Mouse (Mus musculus) erythroblast, embryonic 14.5 days (primary cell): ENCODE results near the gene Ctns.

Experiments used
- GATA1 ChIP-seq: IDR thresholded peaks from 2 replicates; pipeline ENCODE4 v1.6.1; 2012; ENCODE audit warnings: low read length, inconsistent platforms, mixed read lengths
- TAL1 ChIP-seq: IDR thresholded peaks from 3 replicates; pipeline ENCODE4 v1.6.1; 2012; ENCODE audit warnings: low read length, inconsistent platforms, mixed read lengths

DNA sequence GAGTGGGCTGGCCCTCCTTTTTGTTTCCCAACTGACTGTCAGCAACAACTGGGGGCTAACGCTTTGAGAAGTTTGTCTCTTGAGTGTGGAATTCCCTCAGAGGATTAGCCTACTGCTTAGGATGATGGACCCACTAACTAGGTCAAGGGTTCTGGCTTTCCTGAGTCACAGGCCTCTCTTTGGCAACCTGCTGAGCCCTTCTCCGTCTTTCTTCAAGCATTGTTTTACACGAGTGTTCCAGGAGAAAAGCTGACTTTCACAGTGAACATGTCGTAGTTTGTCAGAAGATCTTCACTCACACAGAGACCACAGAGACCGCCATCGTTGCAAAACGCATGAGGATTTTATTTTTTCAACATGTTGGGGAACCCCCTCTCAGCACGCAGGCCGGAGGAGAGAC, 50.6 kb downstream of the Ctns start:
- TF ChIP-seq GATA1 (no peak), TAL1 (no peak)
